Mouse (Mus musculus) heart, embryonic 11.5 days (tissue): ENCODE measurements around the gene Ankrd42. TPM values are rescaled to one million over a fixed set of nuclear protein-coding genes. Genes with fewer than 3 reads are reported as not detected.

Source experiments
- ATAC-seq: fragments of 200-750 bp; cut with Nextera tagmentation; replicated peaks from 2 replicates; pipeline ENCODE4 v1.8.0; 2017; ENCODE audit warnings: moderate library complexity; ENCODE audit not compliant: insufficient number of reproducible peaks, low FRiP score, low TSS enrichment
- H3K27ac ChIP-seq: fragments of 300-500 bp; sonication (generic); 2 replicates; pipeline ENCODE4 v1.5.1; 2014; ENCODE audit warnings: mild to moderate bottlenecking, low read depth, low read length
- H3K27me3 ChIP-seq: fragments of 300-500 bp; sonication (generic); 2 replicates; pipeline ENCODE4 v1.6.1; 2014; ENCODE audit warnings: mild to moderate bottlenecking, low read length, mixed read lengths; ENCODE audit not compliant: control insufficient read depth, insufficient read depth
- H3K36me3 ChIP-seq: fragments of 300-500 bp; sonication (generic); 2 replicates; pipeline ENCODE4 v1.6.1; 2014; ENCODE audit warnings: mild to moderate bottlenecking, low read length, moderate library complexity, mixed read lengths; ENCODE audit not compliant: control insufficient read depth, insufficient read depth
- H3K4me1 ChIP-seq: fragments of 300-500 bp; sonication (generic); 2 replicates; pipeline ENCODE4 v1.6.1; 2014; ENCODE audit warnings: low read length; ENCODE audit not compliant: control insufficient read depth, insufficient read depth
- H3K4me2 ChIP-seq: fragments of 300-500 bp; sonication (generic); 2 replicates; pipeline ENCODE4 v1.6.1; 2014; ENCODE audit warnings: mild to moderate bottlenecking, moderate library complexity
- H3K4me3 ChIP-seq: fragments of 300-500 bp; sonication (generic); 2 replicates; pipeline ENCODE4 v1.5.1; 2014; ENCODE audit warnings: low read depth, low read length
- H3K9ac ChIP-seq: fragments of 300-500 bp; sonication (generic); 2 replicates; pipeline ENCODE4 v1.6.1; 2014; ENCODE audit warnings: mild to moderate bottlenecking, low read depth, low read length, moderate library complexity
- H3K9me3 ChIP-seq: fragments of 300-500 bp; sonication (generic); replicated peaks from 2 replicates; pipeline ENCODE4 v1.6.1; 2016; ENCODE audit warnings: low read length; ENCODE audit not compliant: control insufficient read depth
- WGBS: fragments of 180-500 bp; shearing (Covaris S2); extraction: QIAGEN DNeasy Blood & Tissue Kit; methylation state at CpG from one replicate; pipeline ENCODE4 v1.1.7; 2014; ENCODE audit not compliant: insufficient replicate concordance; 5-methylcytosine and 5-hydroxymethylcytosine counted together
- polyA plus RNA-seq: library from polyadenylated mRNA; unstranded; fragments of >200 nt; fragmentation: Nextera tagmentation; extraction: Ambion mirVana; gene quantifications from 2 replicates; pipeline ENCODE4 v1.2.1, GENCODE M21; 2014

Ankrd42 gene
- polyA plus RNA-seq, 1 experiment from 2014 or later = 4.4 TPM

GRCm38 (mm10) chr7:92590842-92591241 lies 46.1 kb downstream of the Ankrd42 start:
- Histone ChIP-seq H3K4me2 (no peak overlapping the region), H3K4me1 (no peaks in the 10 kb centered on the region), H3K36me3 (no peaks in the 10 kb centered on the region), H3K27me3 (no peaks in the 10 kb centered on the region), H3K9ac (no peak overlapping the region), H3K27ac (no peak overlapping the region), H3K4me3 (no peak overlapping the region), H3K9me3 (no peaks in the 10 kb centered on the region)
- no peak for ATAC-seq
- WGBS = 77% methylated on average over 2 of the region's 2 CpGs

GRCm38 (mm10) chr7:92589986-92590385 lies 47.0 kb downstream of the Ankrd42 start:
- H3K4me1 ChIP-seq = no peaks in the 10 kb centered on the region
- no peak overlapping the region for H3K4me3 ChIP-seq
- no peaks in the 10 kb centered on the region for H3K9me3 ChIP-seq
- H3K4me2 ChIP-seq = no peak overlapping the region
- no peaks in the 10 kb centered on the region for H3K36me3 ChIP-seq
- no peak overlapping the region for H3K9ac ChIP-seq
- WGBS = 87% methylated on average over 7 of the region's 7 CpGs
- H3K27me3 ChIP-seq = no peaks in the 10 kb centered on the region
- ATAC-seq = no peak
- H3K27ac ChIP-seq = no peak overlapping the region

GRCm38 (mm10) chr7:92583567-92583966 lies 53.4 kb downstream of the Ankrd42 start:
- 85% methylated on average over 7 of the region's 7 CpGs for WGBS
- no peaks in the 10 kb centered on the region for H3K9me3 ChIP-seq
- no peak for ATAC-seq
- H3K27ac ChIP-seq = no peak overlapping the region
- no peak overlapping the region for H3K9ac ChIP-seq
- H3K36me3 ChIP-seq = 0 out of 2 replicates have a peak, but pooled peaks cover 3% of the 10 kb centered on the region
- H3K4me2 ChIP-seq = no peak overlapping the region
- H3K4me1 ChIP-seq = no peaks in the 10 kb centered on the region
- H3K4me3 ChIP-seq = no peak overlapping the region
- no peaks in the 10 kb centered on the region for H3K27me3 ChIP-seq

- Histone ChIP-seq H3K9ac (no peak overlapping the region), H3K4me2 (no peak overlapping the region), H3K9me3 (no peaks in the 10 kb centered on the region), H3K4me1 (no peaks in the 10 kb centered on the region), H3K4me3 (no peak overlapping the region), H3K27me3 (no peaks in the 10 kb centered on the region), H3K27ac (no peak overlapping the region), H3K36me3 (peaks cover 5% of the 10 kb centered on the region; the same call in 1 of the 2 replicates)
- WGBS = 87% methylated on average over 5 of the region's 5 CpGs
- no peak for ATAC-seq
These were observed 56.3 kb downstream of the Ankrd42 start for GRCm38 (mm10) chr7:92580491-92581207.

GRCm38 (mm10) chr7:92566775-92567174 lies 70.2 kb downstream of the Ankrd42 start:
- no peak overlapping the region for H3K9ac ChIP-seq
- no peaks in the 10 kb centered on the region for H3K27me3 ChIP-seq
- no peak overlapping the region for H3K27ac ChIP-seq
- no peaks in the 10 kb centered on the region for H3K9me3 ChIP-seq
- no peak overlapping the region for H3K4me2 ChIP-seq
- H3K4me3 ChIP-seq = no peak overlapping the region
- ATAC-seq = no peak
- peaks cover 3% of the 10 kb centered on the region for H3K36me3 ChIP-seq
- no peaks in the 10 kb centered on the region for H3K4me1 ChIP-seq
- WGBS = 96% methylated on average over 1 of the region's 1 CpGs

- Histone ChIP-seq H3K9me3 (no peaks in the 10 kb centered on the region), H3K4me1 (no peaks in the 10 kb centered on the region), H3K4me2 (peak within 1 kb of the TSS; percentile 77), H3K27ac (peak within 1 kb of the TSS; percentile 96), H3K9ac (peak within 1 kb of the TSS; percentile 89), H3K36me3 (no peaks in the 10 kb centered on the region), H3K27me3 (no peaks in the 10 kb centered on the region), H3K4me3 (peak within 1 kb of the TSS; percentile 90)
- peak; percentile 98 for ATAC-seq
- WGBS = under 1% methylated on average over 58 of the region's 60 CpGs
These were observed 75.7 kb downstream of the Ankrd42 start, which contains the start of gene Ccdc90b for GRCm38 (mm10) chr7:92560986-92561876. TSS of gene Ccdc90b (plus strand) at chr7:92561149.

GRCm38 (mm10) chr7:92558744-92559143 lies 78.2 kb downstream of the Ankrd42 start:
- H3K9ac ChIP-seq = no peak overlapping the region
- no peak for ATAC-seq
- WGBS = 68% methylated on average over 2 of the region's 2 CpGs
- H3K27me3 ChIP-seq = no peaks in the 10 kb centered on the region
- no peaks in the 10 kb centered on the region for H3K9me3 ChIP-seq
- H3K4me3 ChIP-seq = no peak overlapping the region
- H3K4me2 ChIP-seq = no peak overlapping the region
- no peak overlapping the region for H3K27ac ChIP-seq
- no peaks in the 10 kb centered on the region for H3K36me3 ChIP-seq
- H3K4me1 ChIP-seq = no peaks in the 10 kb centered on the region

GRCm38 (mm10) chr7:92550990-92551392 lies 86.0 kb downstream of the Ankrd42 start:
- 48% methylated on average over 4 of the region's 4 CpGs for WGBS
- no peak for ATAC-seq
- Histone ChIP-seq H3K9me3 (no peaks in the 10 kb centered on the region), H3K4me2 (no peak overlapping the region), H3K4me1 (no peaks in the 10 kb centered on the region), H3K27me3 (no peaks in the 10 kb centered on the region), H3K9ac (no peak overlapping the region), H3K36me3 (no peaks in the 10 kb centered on the region), H3K4me3 (no peak overlapping the region), H3K27ac (no peak overlapping the region)
